Mouse (Mus musculus) lung, adult 2 months (tissue): ENCODE data around the gene Cdh20.

Experiments used
- CTCF ChIP-seq: fragments of 200-500 bp; IDR thresholded peaks from 2 replicates; pipeline ENCODE4 v1.5.1; 2011; ENCODE audit warnings: mild to moderate bottlenecking, low read length, control low read depth; ENCODE audit not compliant: insufficient read depth
- POLR2A ChIP-seq: fragments of 200-500 bp; IDR thresholded peaks from 2 replicates; pipeline ENCODE4 v1.6.1; 2011; ENCODE audit warnings: low read depth, mild to moderate bottlenecking, control low read depth, low read length, borderline replicate concordance; ENCODE audit errors: extremely low read depth

GRCm38 (mm10) chr1:104933051-104933450 is 164.7 kb downstream of the Cdh20 start:
- TF ChIP-seq CTCF, result no peak
- no peak for TF ChIP-seq POLR2A
